Mouse (Mus musculus) macrophage (primary cell): ENCODE measurements around the gene Pogk. TPM values are rescaled to one million over a fixed set of nuclear protein-coding genes. Genes with fewer than 3 reads are reported as not detected.

Source experiments
- H3K27ac ChIP-seq: fragments of 350-480 bp; formaldehyde crosslinking; 2 replicates; pipeline ENCODE4 v1.9.0; 2021
- H3K36me3 ChIP-seq: fragments of 350-480 bp; formaldehyde crosslinking; 2 replicates; pipeline ENCODE4 v1.9.0; 2021; ENCODE audit errors: inconsistent target
- H3K4me3 ChIP-seq: fragments of 350-480 bp; formaldehyde crosslinking; 2 replicates; pipeline ENCODE4 v1.9.0; 2021; ENCODE audit errors: inconsistent target
- H3K79me2 ChIP-seq: fragments of 350-480 bp; formaldehyde crosslinking; 2 replicates; pipeline ENCODE4 v1.9.0; 2021; ENCODE audit errors: inconsistent target
- WGBS: methylation state at CpG from one replicate; pipeline ENCODE4 v1.1.7; 2026; ENCODE audit warnings: inconsistent platforms; ENCODE audit not compliant: missing documents; 5-methylcytosine and 5-hydroxymethylcytosine counted together
- polyA plus RNA-seq: library from polyadenylated mRNA; stranded (reverse); fragments of 250-400 nt; gene quantifications from 3 replicates; pipeline ENCODE4 v1.2.4, GENCODE M21; 2018; ENCODE audit warnings: inconsistent platforms

Gene Pogk
- polyA plus RNA-seq, 1 experiment from 2014 or later, result 9.8 TPM

- 69% methylated on average over 5 of the region's 5 CpGs for WGBS
- H3K4me3 ChIP-seq, result no peak overlapping the region
- H3K27ac ChIP-seq, result no peak overlapping the region
- no peaks in the 10 kb centered on the region for H3K79me2 ChIP-seq
- H3K36me3 ChIP-seq, result no peaks in the 10 kb centered on the region
Measured at GRCm38 (mm10) chr1:166360896-166361295, 48.8 kb downstream of the Pogk start.

- Histone ChIP-seq H3K36me3 (no peaks in the 10 kb centered on the region), H3K4me3 (no peak overlapping the region), H3K27ac (no peak overlapping the region), H3K79me2 (no peaks in the 10 kb centered on the region)
- WGBS, result 26% methylated on average over 14 of the region's 14 CpGs
Measured at GRCm38 (mm10) chr1:166360157-166360855, 49.4 kb downstream of the Pogk start.

GRCm38 (mm10) chr1:166349751-166350150 is 59.9 kb downstream of the Pogk start:
- 85% methylated on average over 11 of the region's 11 CpGs for WGBS
- H3K36me3 ChIP-seq, result no peaks in the 10 kb centered on the region
- H3K27ac ChIP-seq, result no peak overlapping the region
- no peak overlapping the region for H3K4me3 ChIP-seq
- no peaks in the 10 kb centered on the region for H3K79me2 ChIP-seq

- Histone ChIP-seq H3K4me3 (no peak overlapping the region), H3K79me2 (no peaks in the 10 kb centered on the region), H3K27ac (no peak overlapping the region), H3K36me3 (no peaks in the 10 kb centered on the region)
- 83% methylated on average over 3 of the region's 3 CpGs for WGBS
Measured at GRCm38 (mm10) chr1:166349341-166349740, 60.3 kb downstream of the Pogk start.

DNA sequence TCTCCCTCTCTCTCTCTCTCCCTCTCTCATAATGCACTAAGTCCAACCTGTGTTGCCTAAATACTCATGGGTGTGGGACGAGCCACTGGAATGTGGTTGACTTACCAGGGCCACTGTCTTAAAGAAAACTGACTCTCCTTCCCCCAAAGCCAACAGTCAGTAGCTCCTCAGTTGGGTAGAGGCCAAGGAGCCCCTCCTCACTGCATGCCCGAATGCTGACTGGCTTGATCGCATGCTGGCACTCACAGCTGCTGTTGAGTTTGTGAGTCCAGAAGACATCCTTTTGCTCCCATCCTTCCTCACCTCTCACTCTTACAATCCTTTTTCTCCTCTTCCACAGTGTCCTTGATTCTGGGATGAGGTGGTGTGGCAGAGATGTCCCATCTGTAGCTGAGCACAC is 62.8 kb downstream of the Pogk start:
- 87% methylated on average over 3 of the region's 3 CpGs for WGBS
- Histone ChIP-seq H3K27ac (no peak overlapping the region), H3K36me3 (no peaks in the 10 kb centered on the region), H3K79me2 (no peaks in the 10 kb centered on the region), H3K4me3 (no peak overlapping the region)

DNA sequence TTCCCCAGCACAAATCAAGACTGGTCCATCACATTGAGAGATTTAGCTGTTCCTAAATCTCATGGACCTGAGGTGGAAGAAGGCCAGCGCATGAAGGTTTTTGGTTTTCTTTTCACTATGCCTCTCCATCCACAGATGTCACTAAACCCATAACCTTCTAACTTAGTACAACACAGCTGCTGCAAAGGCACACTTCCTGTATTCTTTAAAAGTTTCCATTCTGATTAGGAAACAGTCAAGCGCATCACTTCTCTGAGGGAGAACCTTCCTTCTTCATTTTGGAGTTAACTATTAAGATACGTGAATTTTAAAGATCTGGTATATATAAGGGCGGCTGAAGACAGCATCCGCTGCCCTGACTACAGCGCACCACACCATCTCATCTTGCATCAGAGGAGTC is 64.1 kb downstream of the Pogk start:
- Histone ChIP-seq H3K4me3 (no peak overlapping the region), H3K27ac (no peak overlapping the region), H3K36me3 (no peaks in the 10 kb centered on the region), H3K79me2 (no peaks in the 10 kb centered on the region)
- WGBS, result 50% methylated on average over 6 of the region's 6 CpGs

GRCm38 (mm10) chr1:166344300-166345077 is 65.2 kb downstream of the Pogk start:
- Histone ChIP-seq H3K36me3 (no peaks in the 10 kb centered on the region), H3K4me3 (no peak overlapping the region)
- 96% methylated on average over 8 of the region's 8 CpGs for WGBS

DNA sequence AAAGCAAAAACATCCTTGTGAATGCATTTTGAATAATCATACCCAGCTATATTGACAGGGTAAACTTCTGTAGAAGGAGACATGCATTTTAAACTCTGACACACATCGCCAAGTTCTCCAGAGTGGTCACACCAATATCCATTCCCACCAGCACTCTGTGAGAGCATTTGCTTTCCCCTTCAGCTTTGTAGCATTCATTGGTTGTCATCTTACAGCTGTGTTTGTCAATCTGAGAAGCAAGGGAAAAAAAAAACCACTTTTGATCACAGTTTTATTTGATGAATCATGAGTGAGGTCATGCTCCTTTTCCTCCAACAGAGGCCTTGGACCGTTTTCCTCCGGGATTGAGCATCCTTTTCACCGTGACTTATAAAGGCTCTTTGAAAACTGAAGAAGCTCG is 66.1 kb downstream of the Pogk start:
- 90% methylated on average over 5 of the region's 5 CpGs for WGBS
- Histone ChIP-seq H3K4me3 (no peak overlapping the region), H3K27ac (no peak overlapping the region), H3K36me3 (no peaks in the 10 kb centered on the region), H3K79me2 (no peaks in the 10 kb centered on the region)

More at GRCm38 (mm10) chr1:166344300-166345077, 65.2 kb downstream of the Pogk start:
- no peak overlapping the region for H3K27ac ChIP-seq
- H3K79me2 ChIP-seq, result no peaks in the 10 kb centered on the region

- WGBS, result 50% methylated on average over 1 of the region's 1 CpGs
- Histone ChIP-seq H3K36me3 (no peaks in the 10 kb centered on the region), H3K79me2 (no peaks in the 10 kb centered on the region), H3K27ac (no peak overlapping the region), H3K4me3 (no peak overlapping the region)
Measured at GRCm38 (mm10) chr1:166342539-166342938, 67.1 kb downstream of the Pogk start.

DNA sequence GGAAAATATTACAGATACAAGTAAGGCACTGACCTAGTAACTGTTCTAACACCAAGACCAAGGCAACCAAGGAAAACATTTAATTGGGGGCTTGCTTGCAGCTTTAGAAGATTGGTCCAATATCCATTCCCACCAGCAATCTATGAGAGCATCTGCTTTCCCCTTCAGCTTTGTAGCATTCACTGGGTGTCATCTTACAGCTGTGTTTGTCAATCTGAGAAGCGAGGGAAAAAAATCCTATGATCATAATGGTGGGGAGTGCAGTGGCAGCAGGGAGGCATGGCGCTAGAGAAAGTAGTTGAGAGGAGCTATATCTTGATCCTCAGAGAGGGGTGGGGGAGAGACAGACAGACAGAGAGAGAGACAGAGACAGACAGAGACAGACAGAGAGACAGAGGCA is 67.6 kb downstream of the Pogk start:
- H3K36me3 ChIP-seq, result no peaks in the 10 kb centered on the region
- WGBS, result 100% methylated on average over 2 of the region's 2 CpGs
- no peak overlapping the region for H3K4me3 ChIP-seq
- H3K27ac ChIP-seq, result no peak overlapping the region
- no peaks in the 10 kb centered on the region for H3K79me2 ChIP-seq

GRCm38 (mm10) chr1:166339110-166339509 is 70.6 kb downstream of the Pogk start:
- WGBS, result 4% methylated on average over 6 of the region's 6 CpGs
- Histone ChIP-seq H3K27ac (no peak overlapping the region), H3K79me2 (no peaks in the 10 kb centered on the region), H3K36me3 (no peaks in the 10 kb centered on the region), H3K4me3 (no peak overlapping the region)

Other genes starting within 250 kb of the Pogk start
- gene Mael, start 171.1 kb downstream of the Pogk start, polyA plus RNA-seq, result not detected in 3 replicates
- not detected in 3 replicates for gene Ildr2, start 155.7 kb downstream of the Pogk start, polyA plus RNA-seq
- gene Tada1, start 30.8 kb downstream of the Pogk start, polyA plus RNA-seq, result 10.3 to 22.0 TPM (median 18.7 TPM) in 3 replicates
- gene Gm4846, start 87.7 kb upstream of the Pogk start, polyA plus RNA-seq, result not detected in 3 replicates
- not detected in 3 replicates for gene Gm4847, start 237.8 kb upstream of the Pogk start, polyA plus RNA-seq